Mouse (Mus musculus) hindbrain, embryonic 14.5 days (tissue): ENCODE data around the gene Piezo1. TPM values are rescaled to one million over a fixed set of nuclear protein-coding genes. Genes with fewer than 3 reads are reported as not detected.

Source experiments
- ATAC-seq: fragments of 200-750 bp; cut with Nextera tagmentation; 2 replicates; pipeline ENCODE4 v1.8.0; 2017; ENCODE audit warnings: moderate number of reproducible peaks, mild to moderate bottlenecking, moderate TSS enrichment, moderate library complexity; ENCODE audit not compliant: low FRiP score
- DNase-seq: peaks from one replicate; pipeline ENCODE4 v3.0.0-alpha.2; 2015; ENCODE audit warnings: low spot score
- H3K27ac ChIP-seq: fragments of 300-500 bp; sonication (generic); 2 replicates; pipeline ENCODE4 v1.5.1; 2014; ENCODE audit warnings: mild to moderate bottlenecking, moderate library complexity
- H3K27me3 ChIP-seq: fragments of 300-500 bp; sonication (generic); 2 replicates; pipeline ENCODE4 v1.6.1; 2014; ENCODE audit warnings: mild to moderate bottlenecking, low read length, mixed read lengths; ENCODE audit not compliant: control insufficient read depth, insufficient read depth
- H3K36me3 ChIP-seq: fragments of 300-500 bp; sonication (generic); replicated peaks from 2 replicates; pipeline ENCODE4 v1.6.1; 2014; ENCODE audit not compliant: control insufficient read depth, insufficient read depth
- H3K4me1 ChIP-seq: fragments of 300-500 bp; sonication (generic); replicated peaks from 2 replicates; pipeline ENCODE4 v1.6.1; 2014; ENCODE audit warnings: antibody characterized with exemption, low read length, mixed read lengths; ENCODE audit not compliant: control insufficient read depth, insufficient read depth
- H3K4me2 ChIP-seq: fragments of 300-500 bp; sonication (generic); replicated peaks from 2 replicates; pipeline ENCODE4 v1.6.1; 2014; ENCODE audit warnings: mild to moderate bottlenecking, moderate library complexity
- H3K4me3 ChIP-seq: fragments of 300-500 bp; sonication (generic); replicated peaks from 2 replicates; pipeline ENCODE4 v1.5.1; 2014; ENCODE audit warnings: mild to moderate bottlenecking, low read length
- H3K9ac ChIP-seq: fragments of 300-500 bp; sonication (generic); 2 replicates; pipeline ENCODE4 v1.6.1; 2014
- H3K9me3 ChIP-seq: fragments of 300-500 bp; sonication (generic); 2 replicates; pipeline ENCODE4 v1.6.1; 2016; ENCODE audit warnings: low read length; ENCODE audit not compliant: control insufficient read depth
- WGBS: fragments of 180-500 bp; shearing (Covaris S2); extraction: QIAGEN DNeasy Blood & Tissue Kit; methylation state at CpG from one replicate; pipeline ENCODE4 v1.1.7; 2014; 5-methylcytosine and 5-hydroxymethylcytosine counted together
- polyA plus RNA-seq: library from polyadenylated mRNA; unstranded; fragments of >200 nt; fragmentation: Nextera tagmentation; extraction: Ambion mirVana; gene quantifications from 2 replicates; pipeline ENCODE4 v1.2.1, GENCODE M21; 2014

Piezo1 gene
- polyA plus RNA-seq, 1 experiment from 2014 or later: 3.1 TPM

GRCm38 (mm10) chr8:122523652-122524360 is 27.3 kb downstream of the Piezo1 start:
- Histone ChIP-seq H3K4me3 (no peak overlapping the region), H3K9me3 (no peaks in the 10 kb centered on the region), H3K4me1 (peaks cover 28% of the 10 kb centered on the region), H3K4me2 (peak overlapping the region; percentile 39), H3K36me3 (no peaks in the 10 kb centered on the region), H3K9ac (0 out of 2 replicates have a peak overlapping the region, but pooled peaks have one; percentile 10), H3K27ac (peak overlapping the region; percentile 77), H3K27me3 (no peaks in the 10 kb centered on the region)
- peak; percentile 53 for DNase-seq
- WGBS: 11% methylated on average over 23 of the region's 23 CpGs
- ATAC-seq: peak; percentile 42; the same call in 1 of the 2 replicates

GRCm38 (mm10) chr8:122522796-122523651 is 28.1 kb downstream of the Piezo1 start:
- peak overlapping the region; percentile 77 for H3K27ac ChIP-seq
- H3K9ac ChIP-seq: 0 out of 2 replicates have a peak overlapping the region, but pooled peaks have one; percentile 10
- H3K4me3 ChIP-seq: no peak overlapping the region
- H3K36me3 ChIP-seq: no peaks in the 10 kb centered on the region
- DNase-seq (no peak), ATAC-seq (no peak)
- peak overlapping the region; percentile 39 for H3K4me2 ChIP-seq
- WGBS: 58% methylated on average over 14 of the region's 14 CpGs
- H3K27me3 ChIP-seq: no peaks in the 10 kb centered on the region
- no peaks in the 10 kb centered on the region for H3K9me3 ChIP-seq
- peaks cover 30% of the 10 kb centered on the region for H3K4me1 ChIP-seq

DNA sequence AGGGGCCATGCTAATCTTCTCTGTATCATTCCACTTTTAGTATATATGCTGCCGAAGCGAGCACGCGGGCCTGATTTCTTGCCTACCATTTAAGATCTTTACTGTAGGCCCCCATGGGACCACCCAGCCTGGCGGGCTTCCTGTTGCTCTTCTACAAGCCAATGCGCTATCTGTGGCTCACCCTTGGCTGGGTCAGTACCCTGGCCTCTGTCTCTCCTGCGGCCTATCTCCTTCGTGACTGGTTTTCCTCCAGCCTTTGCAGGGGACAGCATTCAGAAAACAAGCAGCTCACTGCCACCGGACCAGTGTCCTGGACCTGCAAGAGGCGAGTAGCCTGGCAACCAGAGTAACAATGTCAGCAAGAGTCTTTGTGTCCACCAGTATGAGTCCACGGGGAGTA is 30.5 kb downstream of the Piezo1 start:
- peaks cover 37% of the 10 kb centered on the region for H3K4me1 ChIP-seq
- no peaks in the 10 kb centered on the region for H3K27me3 ChIP-seq
- H3K4me2 ChIP-seq: no peak overlapping the region
- no peaks in the 10 kb centered on the region for H3K36me3 ChIP-seq
- WGBS: 64% methylated on average over 11 of the region's 11 CpGs
- no peak overlapping the region for H3K4me3 ChIP-seq
- ATAC-seq (no peak), DNase-seq (no peak)
- H3K9me3 ChIP-seq: no peaks in the 10 kb centered on the region
- no peak overlapping the region for H3K27ac ChIP-seq
- H3K9ac ChIP-seq: no peak overlapping the region

- Histone ChIP-seq H3K36me3 (no peaks in the 10 kb centered on the region), H3K27me3 (no peaks in the 10 kb centered on the region), H3K27ac (no peak overlapping the region), H3K9me3 (no peaks in the 10 kb centered on the region), H3K9ac (no peak overlapping the region), H3K4me2 (no peak overlapping the region), H3K4me1 (peaks cover 10% of the 10 kb centered on the region; the same call in 1 of the 2 replicates), H3K4me3 (no peak overlapping the region)
- 31% methylated on average over 6 of the region's 6 CpGs for WGBS
- DNase-seq (no peak), ATAC-seq (no peak)
These were observed 33.5 kb downstream of the Piezo1 start for GRCm38 (mm10) chr8:122517541-122518190.

- Histone ChIP-seq H3K36me3 (no peaks in the 10 kb centered on the region), H3K4me2 (no peak overlapping the region), H3K27me3 (no peaks in the 10 kb centered on the region), H3K27ac (no peak overlapping the region), H3K9me3 (no peaks in the 10 kb centered on the region), H3K9ac (no peak overlapping the region), H3K4me1 (peaks cover 10% of the 10 kb centered on the region; the same call in 1 of the 2 replicates), H3K4me3 (no peak overlapping the region)
- 91% methylated on average over 14 of the region's 14 CpGs for WGBS
- DNase-seq (no peak), ATAC-seq (no peak)
These were observed 35.4 kb downstream of the Piezo1 start for GRCm38 (mm10) chr8:122515699-122516098.

DNA sequence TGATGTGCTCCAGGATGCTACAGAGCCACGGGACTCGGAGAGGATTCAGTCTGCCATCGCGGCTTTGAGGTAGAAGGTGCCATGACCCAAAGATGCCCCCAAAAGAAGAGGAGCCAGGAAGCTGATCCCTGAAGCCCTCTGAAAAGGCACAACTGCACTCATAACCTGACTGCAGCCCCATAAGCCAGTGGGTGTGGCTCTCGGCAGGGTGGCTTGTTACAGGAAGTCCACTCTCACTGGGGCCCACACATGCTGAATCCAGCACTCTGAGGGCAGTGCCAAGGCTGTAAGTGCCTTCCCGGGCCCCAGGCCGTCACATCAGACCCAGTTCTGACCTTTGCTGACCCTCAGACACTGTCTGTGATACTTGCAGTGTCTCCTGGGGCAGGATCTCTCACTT is 38.7 kb downstream of the Piezo1 start:
- Histone ChIP-seq H3K9ac (no peak overlapping the region), H3K4me3 (no peak overlapping the region), H3K36me3 (no peaks in the 10 kb centered on the region), H3K27me3 (no peaks in the 10 kb centered on the region), H3K4me1 (0 out of 2 replicates have a peak, but pooled peaks cover under 1% of the 10 kb centered on the region), H3K4me2 (no peak overlapping the region), H3K9me3 (no peaks in the 10 kb centered on the region), H3K27ac (no peak overlapping the region)
- ATAC-seq: no peak
- DNase-seq: no peak
- WGBS: 82% methylated on average over 7 of the region's 7 CpGs

GRCm38 (mm10) chr8:122511552-122511951 is 39.6 kb downstream of the Piezo1 start:
- DNase-seq (no peak), ATAC-seq (no peak)
- H3K27ac ChIP-seq: no peak overlapping the region
- H3K36me3 ChIP-seq: no peaks in the 10 kb centered on the region
- no peaks in the 10 kb centered on the region for H3K4me1 ChIP-seq
- no peaks in the 10 kb centered on the region for H3K27me3 ChIP-seq
- H3K4me2 ChIP-seq: no peak overlapping the region
- 81% methylated on average over 16 of the region's 16 CpGs for WGBS
- H3K9me3 ChIP-seq: no peaks in the 10 kb centered on the region
- no peak overlapping the region for H3K9ac ChIP-seq
- H3K4me3 ChIP-seq: no peak overlapping the region

GRCm38 (mm10) chr8:122500856-122501255 is 50.3 kb downstream of the Piezo1 start:
- no peak overlapping the region for H3K27ac ChIP-seq
- H3K4me2 ChIP-seq: no peak overlapping the region
- DNase-seq (peak; percentile 84), ATAC-seq (0 out of 2 replicates have a peak, but pooled peaks have one; percentile 46)
- no peaks in the 10 kb centered on the region for H3K9me3 ChIP-seq
- no peaks in the 10 kb centered on the region for H3K27me3 ChIP-seq
- 36% methylated on average over 10 of the region's 10 CpGs for WGBS
- no peaks in the 10 kb centered on the region for H3K4me1 ChIP-seq
- no peak overlapping the region for H3K9ac ChIP-seq
- H3K4me3 ChIP-seq: no peak overlapping the region
- H3K36me3 ChIP-seq: no peaks in the 10 kb centered on the region

- Histone ChIP-seq H3K27ac (no peak overlapping the region), H3K36me3 (no peaks in the 10 kb centered on the region), H3K9me3 (no peaks in the 10 kb centered on the region), H3K4me2 (no peak overlapping the region), H3K27me3 (no peaks in the 10 kb centered on the region), H3K9ac (no peak overlapping the region), H3K4me3 (no peak overlapping the region), H3K4me1 (no peaks in the 10 kb centered on the region)
- WGBS: 66% methylated on average over 17 of the region's 17 CpGs
- ATAC-seq (no peak), DNase-seq (no peak)
These were observed 53.2 kb downstream of the Piezo1 start for GRCm38 (mm10) chr8:122497912-122498311.
